Mouse (Mus musculus): ENCODE results near the gene Larp4.

Gene Larp4

DNA sequence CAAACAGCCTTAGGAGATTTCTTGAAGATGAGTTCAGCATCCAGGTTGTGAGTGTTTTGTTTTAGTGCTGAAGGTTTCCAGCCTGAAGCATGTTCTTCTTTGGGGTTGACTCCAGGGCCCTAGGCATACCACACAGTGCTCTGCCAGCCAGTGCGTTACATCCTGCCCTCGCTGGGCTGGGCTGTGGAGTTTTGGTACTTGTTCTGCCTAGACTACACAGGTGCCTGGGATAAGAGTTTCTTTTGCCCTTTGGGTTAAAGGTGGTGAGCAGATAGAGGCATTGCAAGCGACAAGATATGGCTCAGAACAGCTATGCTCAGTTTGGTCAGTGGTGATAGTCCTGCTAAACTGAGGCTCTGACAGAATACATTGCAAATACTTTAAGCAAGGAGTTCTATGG lies 88.3 kb downstream of the Larp4 start:
- no peak for DNase-seq (ENCODE audit: low spot score)

DNA sequence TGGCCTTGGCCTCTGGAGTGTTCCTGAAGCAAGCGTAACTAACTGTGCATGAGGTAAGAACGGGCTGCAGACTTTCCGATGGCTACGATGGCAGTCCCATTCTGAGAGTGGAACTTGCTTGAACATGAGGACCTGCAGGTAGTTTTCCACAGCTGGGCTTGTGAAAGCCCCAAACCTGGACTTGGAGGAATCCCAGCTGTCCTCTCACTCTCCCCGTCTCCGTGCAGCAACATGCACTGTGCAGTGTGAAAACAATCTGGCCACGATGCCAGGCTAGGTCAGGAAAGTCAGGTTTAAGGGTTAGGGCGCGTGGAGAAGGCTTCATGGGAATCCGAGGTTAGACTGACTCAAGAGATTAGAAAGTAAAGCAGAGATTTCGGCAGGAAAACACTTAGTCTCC lies 89.0 kb downstream of the Larp4 start:
- DNase-seq (ENCODE audit: low spot score) = no peak

DNA sequence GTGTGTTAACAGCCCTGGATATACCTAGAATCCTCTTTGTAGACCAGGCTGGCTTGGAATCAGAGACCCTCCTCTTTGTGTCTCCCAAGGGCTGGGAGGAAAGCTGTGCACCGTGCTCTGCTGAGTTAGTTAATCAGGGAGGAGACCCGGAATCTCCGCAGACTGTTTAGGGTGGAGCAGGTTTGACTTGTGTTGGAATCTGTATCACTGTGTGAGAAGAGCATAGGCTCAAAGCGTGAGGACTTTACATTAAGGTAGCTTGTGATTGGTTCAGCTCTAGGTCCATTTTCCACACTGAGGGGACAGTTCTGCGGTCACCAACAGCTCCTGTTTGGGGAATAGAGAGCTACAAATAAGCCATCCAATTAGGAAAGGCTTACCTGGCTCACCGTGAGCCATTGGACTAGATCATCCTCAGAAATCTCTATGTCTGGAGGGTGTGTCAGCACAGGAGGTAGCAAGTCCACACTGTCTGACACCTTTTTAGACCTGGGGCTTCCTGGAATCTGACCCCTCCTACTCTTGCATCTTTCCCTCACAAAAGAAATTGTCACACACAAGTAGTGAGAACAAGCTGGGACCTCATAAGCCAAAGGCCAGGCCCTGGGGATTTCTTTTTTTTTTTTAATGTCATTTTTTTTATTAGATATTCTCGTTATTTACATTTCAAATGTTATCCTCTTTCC lies 89.9 kb downstream of the Larp4 start:
- no peak for DNase-seq (ENCODE audit: low spot score)

- DNase-seq (ENCODE audit: low spot score) = no peak
These were observed 90.8 kb downstream of the Larp4 start for GRCm38 (mm10) chr15:100060513-100061140.

DNA sequence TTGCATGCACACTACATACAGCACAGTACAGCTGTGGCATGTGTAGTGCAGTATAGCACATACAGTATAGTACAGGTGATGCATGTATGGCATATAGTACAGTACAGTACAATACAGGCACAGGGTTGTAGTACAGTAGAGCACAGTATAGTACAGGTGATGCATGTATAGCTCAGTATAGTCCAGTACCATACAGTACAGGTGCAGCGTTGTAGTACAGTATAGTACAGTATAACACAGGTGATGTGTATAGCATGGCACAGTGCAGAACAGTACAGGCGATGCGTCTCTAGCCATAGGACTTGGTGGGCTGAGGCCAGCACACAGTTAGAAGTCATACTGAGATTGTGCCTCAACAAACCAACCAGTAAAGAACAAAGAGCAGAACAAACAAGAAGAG lies 91.5 kb downstream of the Larp4 start:
- no peak for DNase-seq (ENCODE audit: low spot score)

DNA sequence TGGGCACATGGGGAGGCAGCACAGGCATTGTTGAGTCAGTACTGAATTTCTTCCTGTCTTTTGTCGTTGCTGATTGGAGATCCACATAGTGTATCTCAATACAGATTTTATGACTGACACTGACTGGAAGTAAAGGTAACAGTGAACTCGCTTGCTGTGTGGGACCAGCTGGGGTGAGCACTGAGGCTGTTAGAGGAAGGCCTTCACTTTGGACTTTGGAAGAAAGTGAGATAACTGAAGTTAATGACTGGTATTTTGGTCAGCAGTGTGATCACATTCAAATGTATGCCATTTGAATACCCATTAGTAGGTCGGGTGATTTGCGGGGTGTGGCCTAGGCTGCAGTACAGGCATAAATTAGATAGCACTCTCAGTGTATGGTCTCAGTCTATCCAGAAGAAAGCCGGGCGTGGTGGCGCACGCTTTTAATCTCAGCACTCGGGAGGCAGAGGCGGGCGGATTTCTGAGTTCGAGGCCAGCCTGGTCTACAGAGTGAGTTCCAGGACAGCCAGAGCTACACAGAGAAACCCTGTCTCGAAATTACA lies 93.4 kb downstream of the Larp4 start:
- no peak for DNase-seq (ENCODE audit: low spot score)
